Comparison of ENCODE assay signal across 8 mouse cellular contexts in the genomic region with DNA sequence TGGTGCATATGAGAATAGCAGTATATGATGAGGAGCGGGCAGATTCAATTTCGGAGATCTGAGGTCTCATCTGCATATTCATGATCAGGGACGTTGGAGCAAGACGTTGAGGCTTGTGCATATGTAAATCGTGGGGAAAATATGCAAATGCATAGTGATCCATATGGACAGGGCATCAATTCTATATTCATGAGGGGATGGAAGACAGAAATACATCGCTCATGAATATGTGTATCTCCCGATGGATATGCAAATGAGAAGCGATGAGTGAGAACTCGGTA. TPM values are rescaled to one million over a fixed set of nuclear protein-coding genes. Genes with fewer than 3 reads are reported as not detected.
DNase-seq lines count a peak whose midpoint lies in the region; ATAC-seq and TF ChIP-seq lines count a peak whose summit lies in the region.

No protein-coding gene starts in this region.

- no peak for DNase-seq in heart, adult 8-10 months (ENCODE audit: low spot score)
- no peak for DNase-seq in G1E (ENCODE audit: low spot score)
- no peak for DNase-seq in hindbrain, embryonic 10.5 days (ENCODE audit: low spot score)
- no peak for DNase-seq in urinary bladder, postnatal 4 days (ENCODE audit: low spot score in 2 of 2)
- no peak for DNase-seq in adrenal gland, postnatal 25 days
- no peak for DNase-seq in adrenal gland, adult 2 months

- peak overlapping the region; percentile 62 to 65 for H3K4me3 ChIP-seq in heart, embryonic 14.5 days (ENCODE audit: control insufficient read depth in 1 of 2, insufficient read depth in 1 of 2, low read depth in 1 of 2, low read length in 2 of 2)
- H3K4me3 ChIP-seq in G1E (ENCODE audit: low read depth, low read length): peak overlapping the region; percentile 71
- H3K4me3 ChIP-seq in hindbrain, embryonic 10.5 days: peak overlapping the region; percentile 70

- H3K36me3 ChIP-seq in heart, embryonic 14.5 days (ENCODE audit: control insufficient read depth, insufficient read depth, low read length): peaks cover 4% of the 10 kb centered on the region; the same call in 1 of the 2 replicates
- peaks cover 36% of the 10 kb centered on the region for H3K36me3 ChIP-seq in G1E (replicated peaks)
- peaks cover 22% of the 10 kb centered on the region for H3K36me3 ChIP-seq in hindbrain, embryonic 10.5 days

- no peak for ATAC-seq in heart, embryonic 14.5 days (ENCODE audit: insufficient number of reproducible peaks, insufficient read depth, low FRiP score, low read depth)
- no peak; the same call in 1 of the 2 replicates for ATAC-seq in G1E (ENCODE audit: extremely low read depth, insufficient number of reproducible peaks, low FRiP score, poor library complexity, severe bottlenecking)
- ATAC-seq in megakaryocyte, adult 5-6 weeks (ENCODE audit: poor library complexity, severe bottlenecking): peak; percentile 0

- no peak for TF ChIP-seq CTCF in G1E (IDR thresholded peaks at IDR 0.05; ENCODE audit: low read depth, low read length)

- no peaks in the 10 kb centered on the region for H3K4me1 ChIP-seq in heart, embryonic 14.5 days (ENCODE audit: control insufficient read depth in 2 of 2, insufficient read depth in 2 of 2, low read length in 2 of 2)
- peaks cover 10% of the 10 kb centered on the region for H3K4me1 ChIP-seq in G1E (ENCODE audit: insufficient read depth, low read depth, low read length)
- H3K4me1 ChIP-seq in hindbrain, embryonic 10.5 days (replicated peaks): no peaks in the 10 kb centered on the region

- H3K9me3 ChIP-seq in heart, embryonic 14.5 days (ENCODE audit: control insufficient read depth, low read length): peaks cover 44% of the 10 kb centered on the region
- H3K9me3 ChIP-seq in G1E (replicated peaks): peaks cover 38% of the 10 kb centered on the region
- peaks cover 64% of the 10 kb centered on the region for H3K9me3 ChIP-seq in hindbrain, embryonic 10.5 days

- H3K9ac ChIP-seq in heart, embryonic 14.5 days (ENCODE audit: low read length): peak overlapping the region; percentile 3; the same call in 1 of the 2 replicates

- H3K4me2 ChIP-seq in heart, embryonic 14.5 days (ENCODE audit: low read length): peak overlapping the region; percentile 74

- WGBS in heart, embryonic 14.5 days: under 1% methylated on average over 9 of the region's 9 CpGs
- under 1% methylated on average over 9 of the region's 9 CpGs for WGBS in hindbrain, embryonic 10.5 days

- no peaks in the 10 kb centered on the region for H3K27me3 ChIP-seq in heart, embryonic 14.5 days (ENCODE audit: control insufficient read depth, insufficient read depth, low read length)
- no peaks in the 10 kb centered on the region; the same call in 1 of the 2 replicates for H3K27me3 ChIP-seq in G1E (ENCODE audit: insufficient read depth, low read length)
- H3K27me3 ChIP-seq in hindbrain, embryonic 10.5 days (ENCODE audit: insufficient read depth, poor library complexity, severe bottlenecking): no peaks in the 10 kb centered on the region

- H3K27ac ChIP-seq in heart, embryonic 14.5 days (replicated peaks in 1 of 2; ENCODE audit: control insufficient read depth in 1 of 2, insufficient read depth in 1 of 2, low read depth in 2 of 2, low read length in 2 of 2): peak overlapping the region; percentile 84 to 91
- peak overlapping the region; percentile 92 for H3K27ac ChIP-seq in hindbrain, embryonic 10.5 days

RNA-seq across cellular contexts. Expression of a gene that starts 0.7 kb away (rescaled TPM):
- polyA plus RNA-seq in heart, embryonic 14.5 days (2014; fragmentation: Nextera tagmentation; extraction: Ambion mirVana): 6.9 and 7.0 TPM in 2 replicates
- 1 to 10 TPM; 3.7 to 8.1 (median 5.7) TPM for total RNA-seq in heart, adult 8-10 months (2022)
- total RNA-seq in G1E (2014; fragmentation: Nextera tagmentation) (3.2 and 4.2 TPM in 2 replicates), G1E (2017) (4.0 and 6.2 TPM in 2 replicates)
- 37.4 and 52.7 TPM in 2 replicates for polyA plus RNA-seq in G1E (2012)
- 4.0 and 6.5 TPM in 2 replicates for polyA plus RNA-seq in hindbrain, embryonic 10.5 days (2016; fragmentation: Nextera tagmentation; extraction: Ambion mirVana)
- 25.0 and 32.9 TPM in 2 replicates for total RNA-seq in megakaryocyte, adult 5-6 weeks (2015)
- 38.0 and 39.9 TPM in 2 replicates for total RNA-seq in megakaryocyte, adult 5-6 weeks (2017)
- total RNA-seq in adrenal gland, postnatal 25 days (2021): 42.8 and 45.0 TPM in 2 replicates
- total RNA-seq in adrenal gland, adult 2 months (2021): 10 to 100 TPM; 32.7 to 40.8 TPM
- polyA plus RNA-seq in adrenal gland, adult 2 months (2012; rRNA removed): 94.8 and 113 TPM in 2 replicates
